In genomic region chr10:116440088-116440487, GRCm38 (mm10) we compare ENCODE assay signal across 31 mouse cellular contexts. TPM values are rescaled to one million over a fixed set of nuclear protein-coding genes. Genes with fewer than 3 reads are reported as not detected.
DNase-seq lines count a peak whose midpoint lies in the region; ATAC-seq lines count a peak whose summit lies in the region.
"Had no signal": no experiment of that assay in that cellular context is flagged by ENCODE, and none has a peak within 500 bp of the region (broad histone marks: within the 10 kb centered on the region; RNA-seq: fewer than 3 reads in every experiment).

No protein-coding gene starts in this region.

- peaks cover 0 to 3% of the 10 kb centered on the region in 2 experiments; a peak in 1 of 4 replicates for H3K4me1 ChIP-seq in heart, embryonic 14.5 days (ENCODE audit: control insufficient read depth in 2 of 2, insufficient read depth in 2 of 2, low read length in 2 of 2)
- H3K4me1 ChIP-seq in heart, embryonic 10.5 days, result peaks cover 10% of the 10 kb centered on the region; the same call in 1 of the 2 replicates
- H3K4me1 ChIP-seq in liver, embryonic 12.5 days, result no peaks in the 10 kb centered on the region
- H3K4me1 ChIP-seq: hindbrain, embryonic 15.5 days; midbrain, embryonic 10.5 days; midbrain, embryonic 15.5 days had no signal

- no peak overlapping the region for H3K27ac ChIP-seq in heart, embryonic 14.5 days (replicated peaks in 1 of 2; ENCODE audit: control insufficient read depth in 1 of 2, insufficient read depth in 1 of 2, low read depth in 2 of 2, low read length in 2 of 2)
- no peak overlapping the region for H3K27ac ChIP-seq in heart, embryonic 10.5 days
- H3K27ac ChIP-seq in liver, embryonic 12.5 days, result no peak overlapping the region
- H3K27ac ChIP-seq: hindbrain, embryonic 15.5 days; limb, embryonic 10.5 days; limb, embryonic 15.5 days; midbrain, embryonic 10.5 days; midbrain, embryonic 15.5 days; neural tube, embryonic 15.5 days had no signal

- 0 out of 2 replicates have a peak, but pooled peaks cover 4% of the 10 kb centered on the region for H3K27me3 ChIP-seq in heart, embryonic 14.5 days (ENCODE audit: control insufficient read depth, insufficient read depth, low read length)
- no peaks in the 10 kb centered on the region for H3K27me3 ChIP-seq in heart, embryonic 10.5 days (ENCODE audit: insufficient read depth, poor library complexity, severe bottlenecking)
- H3K27me3 ChIP-seq in liver, embryonic 12.5 days (replicated peaks), result no peaks in the 10 kb centered on the region
- H3K27me3 ChIP-seq: hindbrain, embryonic 15.5 days; limb, embryonic 15.5 days; midbrain, embryonic 15.5 days; neural tube, embryonic 15.5 days had no signal

- peak; percentile 41; the same call in 1 of the 2 replicates for ATAC-seq in frontal cortex, adult (ENCODE audit: low TSS enrichment)
- ATAC-seq in heart, embryonic 14.5 days (ENCODE audit: insufficient number of reproducible peaks, insufficient read depth, low FRiP score, low read depth), result peak; percentile 31; the same call in 1 of the 2 replicates
- ATAC-seq in liver, embryonic 12.5 days, result 0 out of 2 replicates have a peak, but pooled peaks have one; percentile 37
- ATAC-seq in megakaryocyte-erythroid progenitor cell, adult 5-6 weeks (replicated peaks; ENCODE audit: low FRiP score, low TSS enrichment, poor library complexity, severe bottlenecking), result peak; percentile 55; the same call in 1 of the 2 replicates
- ATAC-seq: inflammation-experienced regulatory T-cells, adult 6 months; midbrain, embryonic 15.5 days had no signal

- WGBS in heart, embryonic 14.5 days, result 33% methylated on average over 10 of the region's 10 CpGs
- WGBS in heart, embryonic 10.5 days, result 43% methylated on average over 10 of the region's 10 CpGs
- 53% methylated on average over 10 of the region's 10 CpGs for WGBS in liver, embryonic 12.5 days (ENCODE audit: insufficient replicate concordance)

- no peak for DNase-seq in frontal cortex, adult 2 months (ENCODE audit: extremely low spot score in 1 of 2, low spot score in 1 of 2)
- DNase-seq in heart, embryonic 10.5 days (ENCODE audit: low spot score), result no peak
- DNase-seq in liver (no peak), MN1 (ENCODE audit: low spot score) (no peak)
- DNase-seq: adrenal gland, postnatal 14 days; cerebellum, adult 2 months; cerebellum, postnatal 14 days; gastrocnemius, postnatal 36 days; kidney, adult 11 months; kidney, postnatal 14 days; layer of hippocampus, adult 9-11 months; lung, adult 2 months; lung, postnatal 10 days; retina, postnatal 1 day; right cerebral cortex, postnatal 14 days; spleen, adult 18-20 months; thymus, postnatal 14 days had no signal

- no peaks in the 10 kb centered on the region for H3K36me3 ChIP-seq in heart, embryonic 14.5 days (ENCODE audit: control insufficient read depth, insufficient read depth, low read length)
- H3K36me3 ChIP-seq in heart, embryonic 10.5 days, result peaks cover 6% of the 10 kb centered on the region; the same call in 1 of the 2 replicates
- H3K36me3 ChIP-seq in liver, embryonic 12.5 days, result no peaks in the 10 kb centered on the region
- H3K36me3 ChIP-seq: G1E; midbrain, embryonic 15.5 days had no signal

- peak overlapping the region; percentile 52 for H3K4me2 ChIP-seq in heart, embryonic 14.5 days (ENCODE audit: low read length)
- H3K4me2 ChIP-seq in liver, embryonic 12.5 days, result no peak overlapping the region
- H3K4me2 ChIP-seq: hindbrain, embryonic 15.5 days; limb, embryonic 15.5 days; midbrain, embryonic 15.5 days; neural tube, embryonic 15.5 days had no signal

- H3K9ac ChIP-seq in heart, embryonic 14.5 days (ENCODE audit: low read length), result no peak overlapping the region
- no peak overlapping the region for H3K9ac ChIP-seq in liver, embryonic 12.5 days
- H3K9ac ChIP-seq: hindbrain, embryonic 15.5 days; limb, embryonic 15.5 days; midbrain, embryonic 15.5 days; neural tube, embryonic 15.5 days had no signal

- H3K4me3 ChIP-seq in heart, embryonic 14.5 days (ENCODE audit: control insufficient read depth in 1 of 2, insufficient read depth in 1 of 2, low read depth in 1 of 2, low read length in 2 of 2), result peak overlapping the region in 1 of 2 experiments; percentile 6; a peak in 1 of 4 replicates
- no peak overlapping the region for H3K4me3 ChIP-seq in heart, embryonic 10.5 days
- no peak overlapping the region for H3K4me3 ChIP-seq in liver, embryonic 12.5 days
- H3K4me3 ChIP-seq: erythroblast, embryonic 14.5 days; hindbrain, embryonic 15.5 days; limb, embryonic 10.5 days; limb, embryonic 15.5 days; midbrain, embryonic 10.5 days; midbrain, embryonic 15.5 days; neural tube, embryonic 15.5 days had no signal

- peaks cover 11% of the 10 kb centered on the region for H3K9me3 ChIP-seq in heart, embryonic 14.5 days (ENCODE audit: control insufficient read depth, low read length)
- peaks cover 9% of the 10 kb centered on the region for H3K9me3 ChIP-seq in heart, embryonic 10.5 days
- H3K9me3 ChIP-seq in liver, embryonic 12.5 days (replicated peaks), result peaks cover 22% of the 10 kb centered on the region
- H3K9me3 ChIP-seq: hindbrain, embryonic 15.5 days; limb, embryonic 10.5 days; midbrain, embryonic 15.5 days; neural tube, embryonic 15.5 days had no signal

RNA-seq across cellular contexts. Expression of gene Kcnmb4, which starts 33.6 kb away (rescaled TPM):
- polyA plus RNA-seq in frontal cortex, adult 2 months (2012; rRNA removed), result 108 and 112 TPM in 2 replicates
- polyA plus RNA-seq in heart, embryonic 14.5 days (2014; fragmentation: Nextera tagmentation; extraction: Ambion mirVana), result 5.1 and 5.9 TPM in 2 replicates
- polyA plus RNA-seq in heart, embryonic 10.5 days (2016; fragmentation: Nextera tagmentation; extraction: Ambion mirVana), result 5.0 and 8.0 TPM in 2 replicates
- polyA plus RNA-seq in liver, embryonic 12.5 days (2016; fragmentation: Nextera tagmentation; extraction: Ambion mirVana), result 0.67 and 0.81 TPM in 2 replicates
- not detected in 2 replicates for total RNA-seq in megakaryocyte-erythroid progenitor cell, adult 5-6 weeks (2014; fragmentation: Nextera tagmentation)
- total RNA-seq in megakaryocyte-erythroid progenitor cell, adult 5-6 weeks (2017), result not detected in 2 replicates
- total RNA-seq: gastrocnemius, adult 18-20 months; gastrocnemius, postnatal 36 days had no signal
- polyA plus RNA-seq: erythroblast, embryonic 14.5 days; G1E had no signal

Comparison
In these comparisons a context has a peak if more than half of its experiments do, and no peak if none do; other contexts are left out.
1. RNA of gene Kcnmb4, which starts 33.6 kb away (polyA plus RNA-seq): 108 to 112 TPM in frontal cortex, adult 2 months; 5.0 to 8.0 TPM in heart, embryonic 10.5 days, 5.1 to 5.9 TPM in heart, embryonic 14.5 days and 0.67 to 0.81 TPM in liver, embryonic 12.5 days; every median in the first group is over 10 times any median in the second.
2. Peak in every context shown above with its lines, with median percentiles within 50 percentile points of each other: ATAC-seq.